In genomic region chr5:119684701-119685391, GRCm38 (mm10) we compare ENCODE assay signal across 13 mouse cellular contexts. TPM values are rescaled to one million over a fixed set of nuclear protein-coding genes. Genes with fewer than 3 reads are reported as not detected.
DNase-seq lines count a peak whose midpoint lies in the region; ATAC-seq lines count a peak whose summit lies in the region.
"Had no signal": no experiment of that assay in that cellular context is flagged by ENCODE, and none has a peak within 500 bp of the region (broad histone marks: within the 10 kb centered on the region; RNA-seq: fewer than 3 reads in every experiment).

No protein-coding gene starts in this region.

- ATAC-seq in hindbrain, embryonic 11.5 days (ENCODE audit: low FRiP score) = no peak
- ATAC-seq in hindbrain, embryonic 14.5 days (ENCODE audit: low FRiP score) = no peak
- ATAC-seq in midbrain, embryonic 13.5 days = no peak
- ATAC-seq in embryonic facial prominence, embryonic 12.5 days (ENCODE audit: insufficient number of reproducible peaks, insufficient read depth, low FRiP score, low TSS enrichment) = no peak
- ATAC-seq in forebrain, embryonic 13.5 days = no peak
- ATAC-seq: activated CD4-positive, CD25-positive, alpha-beta regulatory T cell, adult 4 months had no signal

- WGBS in hindbrain, embryonic 11.5 days = 2% methylated on average over 15 of the region's 15 CpGs
- WGBS in hindbrain, embryonic 14.5 days = 3% methylated on average over 15 of the region's 15 CpGs
- under 1% methylated on average over 15 of the region's 15 CpGs for WGBS in midbrain, embryonic 10.5 days
- WGBS in midbrain, embryonic 13.5 days = 1% methylated on average over 15 of the region's 15 CpGs
- 3% methylated on average over 15 of the region's 15 CpGs for WGBS in embryonic facial prominence, embryonic 12.5 days
- under 1% methylated on average over 15 of the region's 15 CpGs for WGBS in forebrain, embryonic 13.5 days

- DNase-seq in hindbrain, embryonic 11.5 days (ENCODE audit: low spot score) = peak; percentile 61
- no peak for DNase-seq in hindbrain, embryonic 14.5 days (ENCODE audit: low spot score)
- peak; percentile 51 for DNase-seq in midbrain, embryonic 10.5 days (ENCODE audit: low spot score)
- peak; percentile 50 for DNase-seq in retina, postnatal 1 day
- DNase-seq: cerebellum, adult 8-10 months; right cerebral cortex, postnatal 4 days had no signal

- H3K4me3 ChIP-seq in hindbrain, embryonic 11.5 days (ENCODE audit: low read depth, low read length) = no peak overlapping the region
- H3K4me3 ChIP-seq in hindbrain, embryonic 14.5 days (replicated peaks; ENCODE audit: low read length) = no peak overlapping the region
- no peak overlapping the region for H3K4me3 ChIP-seq in midbrain, embryonic 10.5 days
- no peak overlapping the region for H3K4me3 ChIP-seq in midbrain, embryonic 13.5 days (replicated peaks)
- no peak overlapping the region; the same call in 1 of the 2 replicates for H3K4me3 ChIP-seq in embryonic facial prominence, embryonic 12.5 days
- no peak overlapping the region for H3K4me3 ChIP-seq in forebrain, embryonic 13.5 days
- H3K4me3 ChIP-seq: forebrain, embryonic 12.5 days; neural tube, embryonic 12.5 days had no signal

- no peak overlapping the region for H3K9ac ChIP-seq in hindbrain, embryonic 11.5 days (ENCODE audit: low read depth, low read length)
- no peak overlapping the region for H3K9ac ChIP-seq in hindbrain, embryonic 14.5 days
- H3K9ac ChIP-seq in midbrain, embryonic 13.5 days (replicated peaks) = no peak overlapping the region
- H3K9ac ChIP-seq in embryonic facial prominence, embryonic 12.5 days = peak overlapping the region; percentile 40; the same call in 1 of the 2 replicates
- H3K9ac ChIP-seq in forebrain, embryonic 13.5 days = no peak overlapping the region
- H3K9ac ChIP-seq: forebrain, embryonic 12.5 days; neural tube, embryonic 12.5 days had no signal

- H3K4me1 ChIP-seq in hindbrain, embryonic 11.5 days (replicated peaks; ENCODE audit: control insufficient read depth, insufficient read depth, low read length) = 0 out of 2 replicates have a peak, but pooled peaks cover 5% of the 10 kb centered on the region
- no peaks in the 10 kb centered on the region for H3K4me1 ChIP-seq in hindbrain, embryonic 14.5 days (replicated peaks; ENCODE audit: control insufficient read depth, insufficient read depth, low read length)
- H3K4me1 ChIP-seq in midbrain, embryonic 10.5 days = peaks cover 33% of the 10 kb centered on the region
- H3K4me1 ChIP-seq in midbrain, embryonic 13.5 days (replicated peaks) = peaks cover 13% of the 10 kb centered on the region; the same call in 1 of the 2 replicates
- peaks cover 54% of the 10 kb centered on the region for H3K4me1 ChIP-seq in embryonic facial prominence, embryonic 12.5 days
- H3K4me1 ChIP-seq in forebrain, embryonic 13.5 days = peaks cover 6% of the 10 kb centered on the region

- no peaks in the 10 kb centered on the region for H3K36me3 ChIP-seq in hindbrain, embryonic 11.5 days (ENCODE audit: control insufficient read depth, insufficient read depth, low read length)
- H3K36me3 ChIP-seq in hindbrain, embryonic 14.5 days (replicated peaks; ENCODE audit: control insufficient read depth, insufficient read depth) = no peaks in the 10 kb centered on the region
- no peaks in the 10 kb centered on the region for H3K36me3 ChIP-seq in midbrain, embryonic 10.5 days
- H3K36me3 ChIP-seq in midbrain, embryonic 13.5 days = no peaks in the 10 kb centered on the region
- peaks cover 8% of the 10 kb centered on the region; the same call in 1 of the 2 replicates for H3K36me3 ChIP-seq in embryonic facial prominence, embryonic 12.5 days
- no peaks in the 10 kb centered on the region for H3K36me3 ChIP-seq in forebrain, embryonic 13.5 days (ENCODE audit: poor library complexity, severe bottlenecking)
- H3K36me3 ChIP-seq: forebrain, embryonic 12.5 days; neural tube, embryonic 12.5 days had no signal

- no peak overlapping the region for H3K27ac ChIP-seq in hindbrain, embryonic 11.5 days (ENCODE audit: low read depth, low read length)
- no peak overlapping the region for H3K27ac ChIP-seq in hindbrain, embryonic 14.5 days
- no peak overlapping the region for H3K27ac ChIP-seq in midbrain, embryonic 10.5 days (replicated peaks)
- no peak overlapping the region for H3K27ac ChIP-seq in midbrain, embryonic 13.5 days
- H3K27ac ChIP-seq in embryonic facial prominence, embryonic 12.5 days = peak overlapping the region; percentile 83
- H3K27ac ChIP-seq in forebrain, embryonic 13.5 days = no peak overlapping the region
- H3K27ac ChIP-seq: forebrain, embryonic 12.5 days; macrophage; neural tube, embryonic 12.5 days had no signal

- no peak overlapping the region for H3K4me2 ChIP-seq in hindbrain, embryonic 11.5 days (replicated peaks; ENCODE audit: low read depth, low read length)
- no peak overlapping the region for H3K4me2 ChIP-seq in hindbrain, embryonic 14.5 days (replicated peaks)
- no peak overlapping the region for H3K4me2 ChIP-seq in midbrain, embryonic 13.5 days (replicated peaks)
- H3K4me2 ChIP-seq in embryonic facial prominence, embryonic 12.5 days (replicated peaks) = peak overlapping the region; percentile 52
- H3K4me2 ChIP-seq in forebrain, embryonic 13.5 days = no peak overlapping the region
- H3K4me2 ChIP-seq: forebrain, embryonic 12.5 days had no signal

- H3K27me3 ChIP-seq in hindbrain, embryonic 11.5 days (ENCODE audit: control insufficient read depth, insufficient read depth, low read length) = peaks cover 94% of the 10 kb centered on the region
- H3K27me3 ChIP-seq in hindbrain, embryonic 14.5 days (ENCODE audit: control insufficient read depth, insufficient read depth, low read length) = peaks cover 100% of the 10 kb centered on the region
- peaks cover 100% of the 10 kb centered on the region for H3K27me3 ChIP-seq in midbrain, embryonic 10.5 days (ENCODE audit: low read depth, poor library complexity, severe bottlenecking)
- peaks cover 98% of the 10 kb centered on the region for H3K27me3 ChIP-seq in midbrain, embryonic 13.5 days
- peaks cover 77% of the 10 kb centered on the region for H3K27me3 ChIP-seq in embryonic facial prominence, embryonic 12.5 days
- peaks cover 98% of the 10 kb centered on the region for H3K27me3 ChIP-seq in forebrain, embryonic 13.5 days

- no peaks in the 10 kb centered on the region for H3K9me3 ChIP-seq in hindbrain, embryonic 11.5 days (ENCODE audit: control insufficient read depth, low read length)
- H3K9me3 ChIP-seq in hindbrain, embryonic 14.5 days (ENCODE audit: control insufficient read depth, low read length) = no peaks in the 10 kb centered on the region
- no peaks in the 10 kb centered on the region for H3K9me3 ChIP-seq in midbrain, embryonic 10.5 days (replicated peaks)
- no peaks in the 10 kb centered on the region for H3K9me3 ChIP-seq in midbrain, embryonic 13.5 days
- no peaks in the 10 kb centered on the region for H3K9me3 ChIP-seq in embryonic facial prominence, embryonic 12.5 days
- H3K9me3 ChIP-seq in forebrain, embryonic 13.5 days (replicated peaks) = no peaks in the 10 kb centered on the region
- H3K9me3 ChIP-seq: forebrain, embryonic 12.5 days; neural tube, embryonic 12.5 days had no signal

RNA-seq across cellular contexts. Expression of gene Tbx3, which starts 14.4 kb away (rescaled TPM):
- polyA plus RNA-seq in hindbrain, embryonic 11.5 days (2014; fragmentation: Nextera tagmentation; extraction: Ambion mirVana) = 5.1 and 9.0 TPM in 2 replicates
- polyA plus RNA-seq in hindbrain, embryonic 14.5 days (2014; fragmentation: Nextera tagmentation; extraction: Ambion mirVana) = 4.3 and 6.6 TPM in 2 replicates
- 3.9 and 7.2 TPM in 2 replicates for polyA plus RNA-seq in midbrain, embryonic 10.5 days (2016; fragmentation: Nextera tagmentation; extraction: Ambion mirVana)
- polyA plus RNA-seq in midbrain, embryonic 13.5 days (2015; fragmentation: Nextera tagmentation; extraction: Ambion mirVana) = 1.6 and 2.3 TPM in 2 replicates
- 59.5 and 65.3 TPM in 2 replicates for polyA plus RNA-seq in embryonic facial prominence, embryonic 12.5 days (2016; fragmentation: Nextera tagmentation; extraction: Ambion mirVana)
- polyA plus RNA-seq in forebrain, embryonic 13.5 days (2015; fragmentation: Nextera tagmentation; extraction: Ambion mirVana) = 1.4 and 1.7 TPM in 2 replicates
- polyA plus RNA-seq: activated CD4-positive, CD25-positive, alpha-beta regulatory T cell, adult 4 months; macrophage had no signal
